Mouse (Mus musculus): ENCODE measurements around the gene Ikbke.

DNA sequence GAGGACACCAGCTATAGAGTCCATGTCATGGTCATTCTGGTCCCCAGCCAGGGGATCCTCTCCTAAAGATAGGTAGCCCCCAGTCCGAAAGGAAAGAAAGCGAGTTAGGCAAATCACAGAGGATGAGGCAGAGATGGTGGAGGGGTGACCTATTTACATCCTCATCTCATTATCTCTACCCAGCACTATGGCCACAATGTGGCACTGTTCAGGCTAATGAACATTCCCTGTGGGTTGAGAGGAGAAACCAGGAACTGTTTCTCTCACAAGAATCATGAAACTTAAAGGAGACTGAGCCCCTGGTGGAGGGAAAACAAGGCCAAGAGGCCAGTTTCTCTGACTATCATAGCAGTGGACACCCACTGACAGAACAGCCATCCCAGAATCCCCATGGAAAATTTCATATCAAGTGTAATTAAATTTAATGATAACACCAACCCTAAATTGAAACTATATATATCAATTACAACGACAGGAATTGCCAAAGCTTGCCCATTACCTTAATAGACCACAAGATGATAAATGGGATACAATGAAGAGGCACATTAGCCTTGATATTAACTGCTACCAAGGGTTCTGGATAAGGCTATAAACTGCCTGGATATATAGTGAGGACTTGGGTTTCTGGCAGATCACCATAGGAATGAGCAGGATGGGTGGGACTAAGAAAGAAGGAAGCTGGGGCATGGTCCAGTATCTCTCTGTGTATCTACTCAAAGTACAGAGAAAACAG lies 40.4 kb upstream of the Ikbke start:
- peak; percentile 31; the same call in 1 of the 2 replicates for TF ChIP-seq CTCF (IDR thresholded peaks at IDR 0.05; ENCODE audit: low read depth)
- no peak for TF ChIP-seq EP300 (IDR thresholded peaks at IDR 0.05; ENCODE audit: low read depth)
